Mouse (Mus musculus) liver, postnatal 0 days (tissue): ENCODE measurements around the gene Dlgap4.

ENCODE experiments used
- CTCF ChIP-seq: sonication (generic); IDR thresholded peaks from 2 replicates; pipeline ENCODE4 v1.5.1; 2016; ENCODE audit warnings: antibody characterized with exemption, low read depth
- EP300 ChIP-seq: IDR thresholded peaks from 2 replicates; pipeline ENCODE4 v1.6.1; 2016; ENCODE audit warnings: antibody characterized with exemption, low read depth, mild to moderate bottlenecking

- TF ChIP-seq CTCF (no peak), EP300 (no peak)
Observed at GRCm38 (mm10) chr2:156617536-156617935, 4.0 kb downstream of the Dlgap4 start.
